Mouse (Mus musculus) kidney, adult 2 months (tissue): Measurements from ENCODE around the gene Kdelr1.

Experiments used
- CTCF ChIP-seq: fragments of 200-500 bp; conservative IDR thresholded peaks from 2 replicates; pipeline ENCODE4 v1.5.1; 2011; ENCODE audit warnings: low read depth, mild to moderate bottlenecking, control low read depth, low read length, moderate library complexity, mixed read lengths; ENCODE audit not compliant: insufficient read depth, insufficient read length
- POLR2A ChIP-seq: fragments of 200-500 bp; IDR thresholded peaks from one replicate; pipeline ENCODE4 v1.6.1; 2011; ENCODE audit warnings: low read depth, low read length, control low read depth

- no peak for TF ChIP-seq CTCF
- TF ChIP-seq POLR2A: no peak
Measured at GRCm38 (mm10) chr7:45870282-45871058, 2.1 kb upstream of the Kdelr1 start.
